Mouse (Mus musculus) cerebellum, adult (tissue): ENCODE results near the gene Fancd2os.

ENCODE experiments used
- ATAC-seq: cut with Nextera tagmentation; 2 replicates; pipeline ENCODE4 v1.9.2; 2017; ENCODE audit warnings: mild to moderate bottlenecking, moderate library complexity, mixed read lengths; ENCODE audit not compliant: insufficient number of reproducible peaks, low FRiP score, low TSS enrichment

Gene Fancd2os

GRCm38 (mm10) chr6:113600543-113601139 is at the start of gene Fancd2os:
Fancd2os (minus strand) TSS chr6:113600715.
- ATAC-seq = no peak

DNA sequence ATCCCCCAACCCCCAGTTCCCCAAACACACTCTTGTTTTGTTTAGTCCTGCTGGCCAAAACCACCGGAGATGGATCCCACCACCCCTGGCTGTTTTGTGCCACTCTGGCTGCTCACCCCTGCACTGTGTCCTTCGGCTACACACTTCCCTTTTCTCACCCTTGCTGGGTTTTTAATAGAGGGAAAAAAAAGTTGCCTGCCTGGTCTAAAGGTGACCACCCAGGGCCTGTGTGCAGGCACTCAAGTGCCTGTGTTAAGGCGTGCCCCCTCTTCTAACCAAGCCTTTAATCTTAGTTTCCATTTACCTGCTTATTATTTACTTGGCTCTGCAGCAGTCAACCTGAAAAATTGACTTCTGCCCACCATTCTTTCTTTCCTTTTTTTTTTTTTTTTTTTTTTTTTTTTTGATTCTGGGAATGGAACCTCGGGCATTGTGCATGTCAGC is 49.7 kb upstream of the Fancd2os start:
- no peak for ATAC-seq

DNA sequence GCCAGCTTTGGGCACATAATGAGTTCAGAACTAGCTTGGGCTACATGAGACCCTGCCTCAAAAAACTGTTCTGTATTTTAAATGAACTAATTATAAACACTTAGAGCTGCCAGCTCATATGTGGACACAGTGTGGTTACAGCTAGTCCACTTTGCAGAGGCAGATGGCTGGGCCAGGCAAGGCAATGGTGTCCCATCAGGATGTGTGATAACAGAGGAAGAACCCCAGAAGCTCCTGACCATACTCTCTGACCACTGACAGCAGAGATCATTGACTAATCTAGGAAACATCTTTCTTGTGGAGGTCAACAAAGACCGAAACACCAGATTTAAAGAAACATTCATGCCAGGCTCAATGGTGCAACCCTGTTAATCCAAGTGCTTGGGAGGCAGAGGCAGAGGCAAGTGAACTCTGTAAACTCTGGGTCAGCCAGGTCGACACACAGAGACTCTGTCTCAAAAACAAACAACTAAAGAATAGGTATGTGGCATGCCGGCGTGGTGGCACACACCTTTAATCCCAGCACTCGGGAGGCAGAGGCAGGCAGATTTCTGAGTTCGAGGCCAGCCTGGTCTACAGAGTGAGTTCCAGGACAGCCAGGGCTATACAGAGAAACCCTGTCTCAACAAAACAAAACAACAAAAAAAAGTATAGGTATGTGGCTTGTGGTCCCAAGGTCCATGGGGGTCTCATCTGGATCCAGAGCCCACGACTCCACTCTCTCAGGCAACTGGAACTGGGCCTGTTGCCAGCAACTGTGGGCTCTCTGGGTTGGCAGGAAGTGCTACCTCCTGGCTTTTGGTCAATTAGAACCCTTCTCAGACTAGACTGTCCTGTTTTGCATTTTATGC is 49.1 kb upstream of the Fancd2os start:
- ATAC-seq = no peak

DNA sequence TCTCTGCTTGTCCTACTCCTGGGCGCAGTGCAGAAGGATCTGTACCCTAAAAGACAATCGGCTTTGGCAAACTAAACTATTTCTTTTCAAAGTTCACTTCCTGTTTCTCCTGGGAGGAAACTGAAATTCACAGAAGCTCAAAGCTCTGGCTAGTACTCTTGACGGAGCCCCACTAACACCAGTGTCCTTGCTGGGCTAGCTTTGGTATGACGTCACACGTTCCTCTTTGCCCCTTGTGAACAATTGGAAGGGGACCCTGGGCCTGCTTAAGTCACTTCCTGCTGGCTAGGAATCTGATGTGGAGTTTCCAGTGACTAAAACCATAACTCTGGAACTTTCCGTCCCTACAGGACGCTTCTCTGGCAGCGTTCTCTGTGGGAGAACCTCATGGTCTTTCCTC is 44.3 kb upstream of the Fancd2os start:
- ATAC-seq = no peak

DNA sequence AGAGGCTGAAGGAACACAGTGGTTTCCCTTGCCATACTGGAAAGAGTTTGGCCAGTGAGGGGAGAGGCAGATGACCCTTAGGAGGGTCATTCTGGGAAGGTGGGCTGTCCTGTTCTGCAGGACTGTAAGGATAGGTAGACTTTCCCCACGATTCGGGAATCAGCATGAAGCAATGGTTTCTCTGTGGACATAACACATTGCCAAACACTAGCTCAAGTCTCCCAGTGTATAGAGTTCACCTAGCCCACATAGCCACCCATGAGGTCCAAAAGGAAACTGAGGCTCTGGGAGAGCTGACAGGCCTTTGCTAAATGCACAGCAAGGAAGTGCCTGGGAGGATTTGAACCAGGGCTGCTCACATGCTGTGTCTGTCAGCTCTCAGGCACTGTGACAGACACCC is 43.5 kb upstream of the Fancd2os start:
- no peak for ATAC-seq

- ATAC-seq = no peak
Observed at GRCm38 (mm10) chr6:113643021-113643420, 42.5 kb upstream of the Fancd2os start.

DNA sequence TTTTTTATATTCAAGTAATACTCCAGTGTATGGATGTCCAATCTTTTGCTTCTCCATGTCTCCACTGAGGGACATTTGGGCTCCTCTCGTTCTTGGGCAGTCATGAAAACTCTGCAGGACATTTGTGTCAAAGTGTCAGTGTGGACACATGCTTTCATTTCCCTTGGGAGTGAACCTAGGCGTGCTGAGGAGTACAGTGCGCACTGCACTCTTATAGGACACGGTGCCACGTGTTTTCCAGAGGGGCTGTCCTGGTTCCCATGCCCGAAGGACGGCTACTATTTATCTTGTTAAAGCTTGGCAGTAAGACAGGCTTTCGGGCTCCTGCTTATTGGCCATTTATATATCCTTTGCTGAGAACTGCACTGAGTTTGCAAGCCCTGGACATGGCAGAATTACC is 42.1 kb upstream of the Fancd2os start:
- ATAC-seq = no peak

DNA sequence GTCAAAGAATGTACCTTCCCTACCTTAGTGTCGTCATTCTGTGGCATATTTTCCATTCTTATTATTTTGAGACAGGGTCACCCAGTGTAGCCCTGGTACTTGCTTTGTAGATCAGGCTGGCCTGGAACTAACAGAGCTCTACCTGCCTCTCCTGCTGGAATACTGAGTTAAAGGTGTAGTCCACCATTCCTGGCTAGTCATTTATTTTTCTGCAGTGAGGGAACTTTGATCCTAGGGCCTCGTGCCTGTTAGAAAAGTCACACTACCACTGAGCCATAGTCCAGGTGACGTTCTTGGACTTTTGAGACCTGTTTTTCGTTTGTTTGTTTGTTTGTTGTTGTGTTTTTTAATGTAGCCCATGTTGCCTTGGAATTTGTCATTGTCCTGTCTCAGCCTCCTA is 38.7 kb upstream of the Fancd2os start:
- no peak for ATAC-seq

DNA sequence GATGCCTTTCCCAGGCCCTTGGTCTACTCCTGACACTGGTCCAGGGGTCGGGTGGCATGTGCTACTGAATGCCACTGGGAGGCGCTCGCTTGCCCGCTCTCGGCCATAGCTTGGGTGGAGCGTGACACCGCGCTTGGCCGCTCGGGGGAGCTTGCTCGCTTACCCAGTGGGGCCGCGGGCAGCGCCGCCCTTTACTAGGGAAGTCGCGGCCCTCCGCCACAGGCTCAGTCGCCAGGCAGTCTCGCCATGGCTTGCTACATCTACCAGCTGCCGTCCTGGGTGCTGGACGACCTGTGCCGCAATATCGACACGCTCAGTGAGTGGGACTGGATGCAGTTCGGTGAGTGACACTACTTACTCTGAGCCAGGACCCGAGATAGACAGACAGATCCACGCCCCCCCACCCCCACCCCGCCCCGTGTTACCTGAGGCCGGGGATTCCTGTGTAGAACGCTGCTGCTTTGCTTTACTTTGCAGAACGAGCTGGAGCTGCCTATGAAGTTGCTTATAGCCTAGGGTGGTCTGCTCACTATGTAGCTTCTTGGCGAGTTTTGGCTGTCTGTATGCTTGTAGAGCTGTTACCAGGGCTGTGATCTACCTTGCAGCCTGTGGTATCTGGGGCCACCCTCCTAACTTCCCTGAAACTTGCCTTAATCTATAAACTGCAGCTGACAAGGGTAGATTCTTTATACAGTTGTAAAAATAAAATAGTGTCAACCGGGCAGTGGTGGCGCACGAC is 38.0 kb upstream of the Fancd2os start, which contains the start of gene Irak2:
TSS of gene Irak2 (plus strand) at position 166 of the 739 bp plus-strand sequence.
- ATAC-seq = peak; percentile 97

DNA sequence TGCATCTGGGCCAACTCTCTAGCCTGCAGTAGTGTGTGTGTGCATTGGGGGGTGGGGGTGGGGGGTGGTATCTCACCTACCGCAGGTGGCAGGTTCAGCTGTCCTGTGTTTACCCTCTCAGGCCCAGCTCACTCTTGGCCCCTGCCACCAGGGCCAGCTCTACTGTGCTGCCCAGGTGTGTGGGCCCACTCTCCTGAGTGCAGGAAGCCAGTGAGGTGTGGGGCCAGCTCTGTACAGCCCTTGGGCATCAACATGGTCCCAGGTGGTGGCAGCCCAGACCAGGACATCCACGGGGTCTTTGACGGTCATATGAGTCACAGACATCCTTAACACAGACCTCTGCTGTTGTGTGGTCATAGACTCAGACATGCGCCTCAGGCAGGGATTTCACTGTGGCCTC is 32.3 kb upstream of the Fancd2os start:
- ATAC-seq = no peak

DNA sequence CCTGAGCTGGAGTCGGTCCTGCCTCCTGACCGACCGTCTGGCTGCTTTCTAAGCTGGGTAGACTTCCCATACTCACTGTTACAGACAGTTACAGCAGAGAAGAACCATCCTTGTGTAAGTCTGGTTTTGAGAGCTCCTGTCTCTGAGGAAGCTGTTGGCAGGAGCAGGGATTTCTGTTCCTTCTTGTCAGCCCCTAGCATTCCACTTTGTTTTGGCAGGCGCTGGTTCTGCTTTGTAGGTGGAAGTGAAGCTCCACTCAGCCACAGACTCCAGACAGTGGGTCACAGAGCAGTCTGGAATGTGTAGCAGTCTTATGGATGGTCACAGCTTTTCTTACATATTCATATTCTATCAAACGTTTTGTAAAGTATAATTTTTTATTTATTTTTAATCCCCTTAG is 29.8 kb upstream of the Fancd2os start:
- no peak for ATAC-seq

GRCm38 (mm10) chr6:113624989-113625770 is 24.7 kb upstream of the Fancd2os start:
- ATAC-seq = no peak

DNA sequence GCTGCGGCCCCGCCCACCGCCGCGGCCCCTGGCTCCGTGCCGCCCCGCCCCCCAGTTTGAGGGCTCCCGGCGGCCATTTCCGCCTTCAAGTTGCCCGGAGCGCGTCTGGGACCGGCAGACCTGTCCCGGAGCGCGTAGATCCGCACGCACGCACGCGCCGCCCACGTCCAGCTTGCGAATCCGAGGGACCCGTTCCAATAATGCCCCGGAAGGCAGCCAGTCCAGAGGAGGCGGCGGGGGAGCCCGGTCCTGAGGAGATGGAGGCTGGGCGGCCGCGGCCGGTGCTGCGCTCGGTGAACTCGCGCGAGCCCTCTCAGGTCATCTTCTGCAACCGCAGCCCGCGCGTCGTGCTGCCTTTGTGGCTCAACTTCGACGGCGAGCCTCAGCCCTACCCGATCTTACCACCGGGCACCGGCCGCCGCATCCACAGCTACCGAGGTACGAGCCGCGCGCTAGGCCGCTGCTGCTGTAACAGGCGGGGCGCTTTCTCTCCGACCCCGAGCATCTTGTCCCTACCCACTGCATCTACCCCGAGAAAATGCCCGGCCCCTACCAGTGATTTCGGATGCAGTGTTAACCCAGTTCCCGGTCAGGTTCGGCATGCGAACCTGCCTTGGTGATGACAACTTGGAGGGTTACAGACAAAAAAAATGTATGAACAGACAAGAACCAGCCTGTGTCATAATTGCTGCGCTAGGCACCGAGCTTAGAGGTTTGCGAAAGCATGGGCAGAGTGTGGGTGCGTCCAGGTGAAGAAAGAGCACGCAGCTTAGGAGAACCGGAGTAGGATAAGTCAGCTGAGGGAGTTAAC is 23.6 kb upstream of the Fancd2os start, which contains the start of gene Vhl:
TSS of gene Vhl (plus strand) at position 19 of the 811 bp plus-strand sequence.
- peak; percentile 81; the same call in 1 of the 2 replicates for ATAC-seq

DNA sequence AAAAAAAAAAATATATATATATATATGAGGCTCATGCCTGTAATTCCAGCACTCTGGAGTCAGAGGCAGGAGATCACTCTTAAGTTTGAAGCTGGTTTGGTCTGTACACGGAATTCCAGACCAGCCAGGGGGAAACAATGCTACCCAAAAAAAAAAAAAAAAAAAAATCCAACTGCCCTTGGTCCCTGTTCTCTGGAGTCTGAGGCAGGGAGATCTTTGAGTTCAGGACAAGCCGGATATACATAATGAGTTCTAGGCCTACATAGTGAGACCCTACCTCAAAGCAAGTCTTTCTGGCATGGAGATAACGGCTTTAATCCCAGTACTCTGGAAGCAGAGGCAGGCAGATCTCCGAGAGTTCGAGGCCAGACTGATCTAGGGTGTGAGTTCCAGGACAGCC is 22.9 kb upstream of the Fancd2os start:
- no peak for ATAC-seq

DNA sequence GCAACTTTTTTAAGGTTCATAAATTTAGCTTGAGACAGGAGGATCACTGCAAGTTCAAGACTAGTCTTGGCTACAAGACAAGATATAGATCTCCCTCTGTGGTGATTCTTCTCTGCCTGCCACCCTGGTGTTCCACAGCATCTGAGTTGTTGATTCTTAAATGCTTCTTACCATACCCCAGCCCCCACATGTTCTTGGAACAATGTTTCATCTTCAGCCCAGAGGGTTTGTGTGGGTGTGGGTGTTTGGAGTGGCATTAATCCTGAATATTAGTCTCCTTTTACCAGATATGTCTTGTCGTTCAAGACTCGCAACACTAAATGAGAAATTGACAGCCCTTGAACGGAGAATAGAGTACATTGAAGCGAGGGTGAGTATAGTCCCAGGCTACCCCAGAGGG is 15.0 kb upstream of the Fancd2os start:
- ATAC-seq = no peak

GRCm38 (mm10) chr6:113614997-113615396 is 14.5 kb upstream of the Fancd2os start:
- ATAC-seq = no peak

DNA sequence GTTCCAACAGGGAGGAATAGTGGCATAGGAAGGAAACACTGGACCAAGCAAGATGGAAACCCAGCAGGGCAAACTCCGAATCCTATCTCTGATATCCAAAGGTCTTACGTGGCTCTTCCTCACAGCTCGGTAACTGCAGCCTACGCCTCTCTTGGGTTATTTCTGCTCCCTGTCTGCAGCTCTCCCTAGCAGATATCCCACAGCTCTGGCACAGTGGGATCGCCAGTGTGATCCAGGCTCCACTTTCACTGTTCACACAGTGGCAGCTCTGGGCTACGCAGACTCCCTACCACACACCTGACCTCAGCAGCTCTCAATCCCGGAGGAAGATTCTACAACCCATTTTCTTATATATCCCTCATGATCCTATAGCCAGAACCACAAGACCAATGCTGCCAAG is 13.6 kb upstream of the Fancd2os start:
- no peak for ATAC-seq

DNA sequence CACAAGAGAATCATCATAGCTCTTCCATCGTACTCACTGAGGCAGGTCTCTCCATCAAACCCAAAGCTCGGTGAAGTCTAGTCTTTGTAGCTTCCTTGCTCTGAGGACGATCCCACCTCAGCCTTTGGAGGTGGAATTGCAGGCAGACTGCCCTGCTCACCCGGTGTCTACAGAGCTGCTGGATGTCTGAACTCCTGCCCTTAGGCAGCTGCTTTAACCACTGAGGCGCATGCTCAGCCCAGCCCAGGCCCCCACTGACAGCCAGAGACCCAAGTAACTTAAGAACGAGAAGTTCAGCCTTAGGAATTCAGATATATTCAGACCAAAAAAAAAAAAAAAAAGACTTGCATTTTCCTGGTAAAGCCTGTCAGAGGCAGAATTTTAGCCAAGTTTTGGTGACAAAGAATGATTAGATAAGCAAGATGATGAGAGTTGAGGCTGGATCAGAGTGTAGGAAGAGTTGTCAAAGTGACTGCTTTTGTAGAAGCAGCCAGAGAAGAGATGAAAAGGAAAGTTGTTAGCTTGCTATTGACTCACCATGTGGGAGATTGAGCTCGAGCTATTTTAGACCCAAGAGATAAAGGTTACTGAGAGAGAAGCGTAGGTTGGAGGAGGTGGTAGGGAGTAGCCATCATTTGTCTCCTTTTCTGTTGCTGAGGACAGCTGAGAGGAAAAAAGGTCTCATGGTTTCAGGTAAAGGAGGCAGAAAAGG is 11.9 kb upstream of the Fancd2os start:
- ATAC-seq = no peak

DNA sequence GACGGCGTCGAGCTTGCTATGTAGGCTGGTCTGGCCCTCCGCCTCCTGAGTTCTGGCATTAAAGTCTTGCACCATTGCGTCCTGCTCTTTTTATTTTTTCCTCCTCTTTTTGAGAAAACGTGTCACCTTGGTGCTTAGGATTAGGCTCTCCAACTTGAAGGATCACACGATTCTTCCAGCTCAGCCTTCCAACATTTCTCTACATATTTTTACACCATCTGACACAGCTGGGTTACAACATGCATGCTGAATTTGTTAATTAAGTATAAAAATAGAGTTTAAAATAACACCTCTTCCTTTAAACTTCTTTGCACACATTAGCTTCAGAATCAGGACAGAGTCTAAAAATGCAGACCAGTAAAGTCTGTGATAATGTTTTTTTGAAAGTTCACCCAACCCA is 8.8 kb upstream of the Fancd2os start:
- no peak for ATAC-seq
